Mouse (Mus musculus) right cerebral cortex, postnatal 36 days (tissue): ENCODE data around the gene Bsn.
A peak's percentile ranks its signal among the peaks of the same experiment; 100 is the strongest.

ENCODE experiments used
- DNase-seq, 2 experiments: peaks; one replicate each; pipeline ENCODE4 v3.0.0; 2022; ENCODE audit warnings: low spot score in 2 of 2, mixed read lengths in 1 of 2

Bsn gene

DNA sequence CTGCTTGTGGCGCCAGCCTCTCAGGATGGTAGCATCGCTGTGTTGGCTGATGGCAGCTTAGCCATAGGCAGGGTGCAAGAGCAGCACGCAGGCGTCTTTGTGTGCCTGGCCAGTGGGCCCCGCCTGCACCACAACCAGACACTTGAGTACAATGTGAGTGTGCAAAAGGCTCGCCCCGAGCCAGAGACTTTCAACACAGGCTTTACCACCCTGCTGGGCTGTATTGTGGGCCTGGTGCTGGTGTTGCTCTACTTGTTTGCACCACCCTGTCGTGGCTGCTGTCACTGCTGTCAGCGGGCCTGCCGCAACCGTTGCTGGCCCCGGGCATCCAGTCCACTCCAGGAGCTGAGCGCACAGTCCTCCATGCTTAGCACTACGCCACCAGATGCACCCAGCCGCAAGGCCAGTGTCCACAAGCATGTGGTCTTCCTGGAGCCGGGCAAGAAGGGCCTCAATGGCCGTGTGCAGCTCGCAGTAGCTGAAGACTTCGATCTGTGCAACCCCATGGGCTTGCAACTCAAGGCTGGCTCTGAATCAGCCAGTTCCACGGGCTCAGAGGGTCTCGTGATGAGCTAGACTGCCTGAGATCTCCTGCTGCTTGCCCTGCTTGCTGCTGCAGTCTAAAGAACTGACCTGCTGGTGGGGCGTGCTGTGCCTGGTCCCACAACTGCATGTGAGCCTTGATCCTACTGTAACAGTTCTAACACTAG is 135.7 kb downstream of the Bsn start:
- DNase-seq = no peak

DNA sequence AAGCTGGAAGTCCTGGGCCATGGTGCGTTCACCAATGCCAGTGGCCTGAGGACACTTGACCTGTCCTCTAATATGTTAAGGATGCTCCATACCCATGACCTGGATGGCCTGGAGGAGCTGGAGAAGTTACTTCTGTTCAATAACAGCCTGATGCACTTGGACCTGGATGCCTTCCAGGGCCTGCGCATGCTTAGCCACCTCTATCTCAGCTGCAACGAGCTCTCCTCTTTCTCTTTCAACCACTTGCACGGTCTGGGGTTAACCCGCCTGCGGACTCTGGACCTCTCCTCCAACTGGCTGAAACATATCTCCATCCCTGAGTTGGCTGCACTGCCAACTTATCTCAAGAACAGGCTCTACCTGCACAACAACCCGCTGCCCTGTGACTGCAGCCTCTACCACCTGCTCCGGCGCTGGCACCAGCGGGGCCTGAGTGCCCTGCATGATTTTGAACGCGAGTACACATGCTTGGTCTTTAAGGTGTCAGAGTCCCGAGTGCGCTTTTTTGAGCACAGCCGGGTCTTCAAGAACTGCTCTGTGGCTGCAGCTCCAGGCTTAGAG is 136.4 kb downstream of the Bsn start:
- DNase-seq = no peak

DNA sequence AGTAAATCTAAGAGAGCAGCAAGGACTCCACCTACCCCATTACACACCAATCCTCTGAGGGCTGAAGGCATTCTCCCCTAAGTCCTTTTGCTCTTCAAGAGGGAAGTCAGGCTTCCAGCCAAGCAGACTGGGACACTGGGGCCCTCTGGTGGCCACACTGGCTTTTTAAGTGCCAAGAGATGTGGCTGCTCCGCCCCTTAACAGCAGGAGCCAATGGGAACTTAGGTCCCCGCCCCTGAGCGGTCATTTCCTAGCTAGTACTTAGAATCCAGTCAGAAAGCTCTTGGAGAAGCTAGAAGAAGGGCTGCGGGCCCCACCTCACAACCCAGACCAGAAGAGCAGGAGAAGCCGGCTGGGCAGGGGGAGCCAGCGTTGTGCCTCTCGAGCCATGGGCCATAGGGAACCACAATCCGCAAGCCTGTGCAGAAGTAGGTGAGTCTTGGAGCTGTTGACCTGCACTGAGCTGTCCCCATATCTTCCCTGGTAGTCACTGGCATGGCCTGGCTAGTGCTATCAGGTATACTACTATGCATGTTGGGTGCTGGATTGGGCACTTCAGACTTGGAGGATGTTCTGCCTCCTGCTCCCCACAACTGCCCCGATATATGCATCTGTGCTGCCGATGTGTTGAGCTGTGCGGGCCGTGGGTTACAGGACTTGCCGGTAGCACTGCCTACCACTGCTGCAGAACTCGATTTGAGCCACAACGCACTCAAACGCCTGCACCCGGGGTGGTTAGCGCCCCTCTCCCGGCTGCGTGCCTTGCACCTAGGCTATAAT is 137.1 kb downstream of the Bsn start, which contains the start of gene Amigo3:
Amigo3 (plus strand) TSS at position 275 of the 780 bp plus-strand sequence.
- DNase-seq = peak; percentile 95 to 96

DNA sequence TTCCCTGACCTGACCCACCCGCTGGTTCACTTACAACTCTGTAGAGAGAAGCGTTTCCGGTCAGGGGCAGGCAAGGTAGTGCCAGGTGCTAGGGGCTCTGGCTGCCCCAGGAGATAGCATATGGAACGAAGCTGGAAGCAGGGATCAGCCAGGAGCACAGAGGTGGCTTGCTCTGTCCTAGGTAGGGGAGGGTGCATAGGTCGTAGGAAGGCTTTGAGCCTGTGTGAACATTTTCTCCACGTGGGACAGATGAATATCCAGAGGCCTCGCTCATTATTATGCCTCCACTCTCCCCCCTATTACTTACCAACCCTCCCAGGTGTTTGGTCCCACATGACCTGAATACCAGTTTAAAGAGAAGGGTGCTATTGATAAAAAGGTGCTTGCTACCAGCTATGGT is 137.8 kb downstream of the Bsn start:
- no peak for DNase-seq

DNA sequence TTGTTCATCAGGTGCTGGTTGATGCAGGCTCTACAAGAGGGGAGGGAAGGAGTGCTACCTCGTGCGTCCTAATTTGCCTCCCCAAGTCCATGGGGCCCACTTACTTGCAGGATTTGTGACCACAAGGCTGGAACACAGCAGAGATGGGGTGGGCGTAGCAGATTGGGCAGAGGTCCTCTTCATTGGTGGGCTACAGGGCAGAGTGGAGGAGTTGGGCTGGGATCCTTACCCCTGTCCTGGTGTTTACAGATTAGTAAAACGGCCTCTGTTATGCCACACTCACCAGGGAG is 138.3 kb downstream of the Bsn start:
- no peak for DNase-seq

DNA sequence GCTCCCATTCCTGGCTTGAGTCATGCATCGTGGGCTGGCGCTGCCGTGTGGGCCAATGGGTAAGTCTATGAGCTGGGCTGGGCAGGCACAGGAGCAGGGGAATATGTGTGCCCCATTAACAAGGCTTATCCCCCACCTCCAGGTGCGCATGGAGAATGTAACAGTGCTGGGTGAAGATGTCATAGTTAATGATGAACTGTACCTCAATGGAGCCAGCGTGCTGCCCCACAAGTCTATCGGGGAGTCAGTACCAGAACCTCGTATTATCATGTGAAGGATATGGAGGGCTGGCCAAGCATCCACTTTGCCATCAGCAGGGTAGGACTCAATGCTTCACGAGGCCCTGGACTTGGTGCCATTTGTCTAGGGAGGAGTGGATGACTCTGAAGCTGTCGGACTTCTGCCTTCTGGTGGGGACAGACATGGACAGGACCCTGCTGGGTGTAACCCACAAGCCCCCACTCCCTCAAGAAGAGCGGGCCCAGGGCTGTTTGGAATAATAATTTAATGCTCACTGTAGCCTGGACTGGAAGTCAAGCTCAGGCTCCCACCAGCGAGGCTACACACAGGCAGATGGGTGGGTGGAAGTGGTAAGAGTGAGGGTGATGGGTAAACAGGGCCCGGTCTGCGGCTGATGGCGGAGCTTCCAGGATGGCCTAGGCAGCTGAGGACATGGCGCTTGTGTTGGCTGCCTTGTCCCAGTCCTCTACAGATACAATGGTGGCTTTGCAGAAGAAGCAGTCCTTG is 138.8 kb downstream of the Bsn start:
- no peak for DNase-seq

DNA sequence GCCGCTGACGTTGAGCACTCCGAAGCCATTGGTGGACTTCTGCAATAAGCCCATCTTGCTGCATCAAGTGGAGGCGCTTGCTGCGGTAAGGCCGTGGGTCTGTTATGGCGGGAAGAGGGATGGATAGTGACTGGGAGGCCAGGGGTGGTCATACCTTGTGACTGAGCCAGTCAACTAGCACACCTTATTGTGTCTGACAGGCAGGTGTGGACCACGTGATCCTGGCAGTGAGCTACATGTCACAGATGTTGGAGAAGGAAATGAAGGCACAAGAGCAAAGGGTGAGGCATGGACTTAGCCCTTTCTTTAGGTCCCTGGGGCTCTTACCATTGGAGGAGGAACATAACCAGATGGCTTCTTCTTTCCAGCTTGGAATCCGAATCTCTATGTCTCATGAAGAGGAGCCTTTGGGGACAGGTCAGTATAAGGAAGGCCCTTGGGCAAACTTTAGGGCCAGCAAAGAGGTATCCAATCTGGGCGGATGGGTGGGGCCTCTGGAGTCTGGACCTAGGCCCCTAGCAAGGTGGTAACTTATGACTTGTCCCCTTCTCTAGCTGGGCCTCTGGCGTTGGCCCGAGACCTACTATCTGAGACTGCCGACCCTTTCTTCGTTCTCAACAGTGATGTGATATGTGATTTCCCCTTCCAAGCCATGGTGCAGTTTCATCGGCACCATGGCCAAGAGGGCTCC is 140.5 kb downstream of the Bsn start:
- no peak for DNase-seq

DNA sequence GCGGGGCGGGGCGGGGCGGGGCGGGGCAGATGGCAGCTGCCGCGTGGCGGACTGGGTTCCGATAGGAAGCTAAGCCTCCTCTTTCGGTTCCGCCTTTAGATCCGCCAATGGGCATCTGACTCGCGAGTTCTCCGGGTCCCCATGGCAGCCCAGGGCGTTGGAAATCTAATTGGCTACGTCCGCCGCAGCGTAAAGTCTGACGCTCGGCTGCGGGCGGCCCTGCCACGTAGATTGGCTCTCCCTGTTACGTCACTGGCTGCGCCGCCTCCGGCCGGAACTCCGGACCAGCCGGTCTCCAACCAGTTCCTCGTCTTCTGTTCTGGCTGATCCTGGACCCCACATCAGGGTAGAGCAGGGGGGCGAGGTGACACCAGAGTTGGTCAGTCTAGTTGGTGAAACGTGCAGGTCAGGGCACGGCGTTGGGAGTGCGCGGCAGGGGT is 141.1 kb downstream of the Bsn start, which contains the start of gene Gmppb:
Gmppb (plus strand) TSS at position 227 of the 440 bp plus-strand sequence.
- peak; percentile 95 to 98 for DNase-seq

DNA sequence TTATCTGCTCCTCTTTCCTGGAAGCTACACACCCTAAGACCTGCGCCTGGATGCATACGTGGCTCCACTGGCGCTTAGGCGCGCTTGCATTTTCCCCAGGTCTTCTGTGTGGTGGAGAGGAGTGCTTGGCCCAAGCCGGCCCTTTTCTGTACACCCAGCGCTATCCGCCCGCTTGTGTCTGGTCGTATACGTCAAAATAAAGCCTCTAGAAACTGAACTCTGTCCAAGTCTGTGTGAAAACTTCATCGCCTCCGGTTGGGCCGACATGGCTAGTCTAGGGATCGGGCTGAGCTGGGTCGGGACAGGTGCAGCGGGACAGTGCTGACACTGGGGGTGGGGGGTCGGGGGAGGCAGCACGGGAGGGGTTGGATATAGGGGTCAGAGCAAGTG is 141.6 kb downstream of the Bsn start:
- DNase-seq = no peak

DNA sequence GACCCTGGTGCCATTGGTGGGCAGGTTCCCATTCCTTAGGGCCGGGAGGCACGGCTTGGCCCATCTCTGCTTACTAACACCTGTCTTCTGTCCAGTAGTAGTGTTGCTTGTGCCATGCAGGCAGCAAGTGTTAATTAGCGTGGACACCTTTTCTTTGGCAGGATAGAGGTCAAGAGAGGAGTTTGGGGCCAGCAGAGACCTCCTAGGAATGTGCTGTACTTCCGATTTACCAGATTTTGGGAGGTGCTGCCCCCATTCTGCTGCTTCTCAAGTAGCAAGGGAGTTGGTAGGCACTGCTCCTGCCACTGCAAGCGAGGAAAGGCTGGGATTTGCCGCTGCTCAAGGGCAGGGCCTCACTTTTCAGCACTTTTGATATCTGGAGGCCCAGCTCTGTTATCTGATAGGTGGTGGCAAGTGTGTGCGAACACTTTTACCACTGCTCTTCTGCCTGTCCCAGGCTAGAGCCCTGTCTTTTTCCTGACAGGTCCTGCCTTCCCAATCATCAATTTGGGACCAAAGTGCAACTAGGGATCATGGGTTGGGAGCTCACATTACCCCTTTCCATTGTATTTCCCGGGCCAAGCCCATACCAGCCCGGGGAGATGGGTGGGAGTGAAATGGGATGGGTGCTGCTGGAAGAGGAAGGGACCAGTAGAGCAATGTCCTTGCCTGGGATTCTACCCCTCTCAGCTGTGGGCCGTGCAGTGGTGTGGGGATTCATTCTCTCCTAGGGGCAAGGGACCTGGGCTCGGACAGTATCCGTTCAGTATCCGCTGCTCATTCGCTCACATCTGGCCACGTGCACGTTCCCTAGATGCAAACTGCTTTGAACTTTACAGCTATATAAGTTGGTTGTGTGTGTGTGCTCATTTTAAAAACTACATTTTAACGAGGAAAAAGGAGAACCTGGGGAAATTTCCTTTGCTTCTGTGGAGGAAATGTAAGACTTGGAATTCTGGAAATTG is 142.3 kb downstream of the Bsn start:
- no peak for DNase-seq

DNA sequence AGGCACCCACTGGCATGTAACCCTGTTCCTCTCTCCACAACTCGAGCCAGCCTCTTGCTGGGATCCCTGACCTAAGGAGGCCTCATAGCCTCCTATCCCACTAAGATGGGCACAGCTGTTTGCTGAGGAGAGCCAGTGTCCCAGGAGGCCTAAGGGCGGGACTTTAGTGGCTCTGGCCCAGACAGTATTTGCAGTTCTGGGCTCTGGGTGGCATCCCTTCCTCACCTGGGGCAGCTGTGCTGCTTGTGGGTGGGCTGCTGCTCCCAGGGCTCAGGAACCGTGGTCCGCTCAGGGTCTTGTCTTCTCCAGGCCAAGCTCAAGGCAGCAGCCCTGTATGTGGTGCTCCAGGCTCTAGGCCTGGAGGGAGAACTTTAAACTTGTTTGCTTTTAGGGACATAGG is 143.6 kb downstream of the Bsn start:
- no peak for DNase-seq
